Mouse (Mus musculus) heart, postnatal 10 days (tissue): Measurements from ENCODE around the gene Mindy2. TPM values are rescaled to one million over a fixed set of nuclear protein-coding genes. Genes with fewer than 3 reads are reported as not detected.
A peak's percentile ranks its signal among the peaks of the same experiment; 100 is the strongest.
"Not testable (repeated sequence)": the region's sequence is repeated elsewhere in the genome, so short reads cannot be mapped to it uniquely, and the experiment has no call there.

Experiments
- DNase-seq, 2 experiments: peaks; one replicate each; pipeline ENCODE4 v3.0.0; 2021
- intact Hi-C: fragments of 180-260 bp; cut with DNase I; formaldehyde crosslinking; loops from one replicate; pipeline ENCODE4 v1.15.1; 2025
- total RNA-seq, 2 experiments: library from RNA; stranded (reverse); gene quantifications; 2 replicates each; pipeline ENCODE4 v1.2.3; 2021

Gene Mindy2
- total RNA-seq, 2 experiments from 2014 or later, result 31.5 to 32.6 TPM

GRCm38 (mm10) chr9:70587171-70587570 is 69.8 kb downstream of the Mindy2 start:
- intact Hi-C loops, result no loop called here
- DNase-seq, result no peak

DNA sequence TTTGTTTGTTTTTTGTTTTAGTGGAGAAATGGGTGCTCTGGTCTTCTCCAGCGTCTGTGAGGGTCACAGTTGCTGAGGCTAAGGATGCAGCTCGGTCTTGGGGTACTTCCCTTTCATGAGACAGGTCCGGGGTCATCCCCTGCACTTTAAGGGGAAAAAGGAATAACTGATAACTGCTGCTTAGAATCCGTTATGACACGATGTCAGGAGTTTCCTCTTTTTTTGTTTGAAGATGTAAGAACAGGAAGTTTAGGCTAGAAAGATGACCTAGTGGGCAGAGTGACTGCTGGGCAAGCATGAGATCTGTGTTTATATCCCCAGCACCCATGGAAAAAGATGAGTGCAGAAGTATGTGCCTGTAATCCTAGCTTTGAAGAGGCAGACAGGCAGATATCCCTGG is 71.8 kb downstream of the Mindy2 start:
- no peak for DNase-seq
- intact Hi-C loops, result no loop called here

GRCm38 (mm10) chr9:70584641-70585040 is 72.3 kb downstream of the Mindy2 start:
- intact Hi-C loops, result no loop called here
- no peak for DNase-seq

- DNase-seq, result no peak
- intact Hi-C loops, result no loop called here
These were observed 76.0 kb downstream of the Mindy2 start for GRCm38 (mm10) chr9:70580956-70581355.

DNA sequence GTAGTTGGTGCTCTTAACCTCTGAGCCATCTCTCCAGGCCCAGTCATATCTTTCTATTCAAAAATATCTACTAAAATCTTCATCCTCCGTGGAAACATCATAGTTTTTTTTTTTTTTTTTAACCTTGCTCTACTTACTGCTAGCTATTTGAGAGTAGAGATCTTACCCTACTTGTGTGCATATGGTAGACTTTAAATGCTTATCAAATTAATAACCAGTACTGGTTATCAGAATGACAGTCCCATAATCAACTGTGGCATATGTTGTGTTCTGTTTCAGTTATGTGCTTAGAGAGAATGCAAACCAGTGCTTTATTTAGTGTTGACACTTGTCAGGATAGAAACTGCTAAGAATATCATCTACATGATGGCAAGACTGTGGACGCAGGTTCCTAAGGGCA is 78.9 kb downstream of the Mindy2 start:
- intact Hi-C loops, result no loop called here

DNA sequence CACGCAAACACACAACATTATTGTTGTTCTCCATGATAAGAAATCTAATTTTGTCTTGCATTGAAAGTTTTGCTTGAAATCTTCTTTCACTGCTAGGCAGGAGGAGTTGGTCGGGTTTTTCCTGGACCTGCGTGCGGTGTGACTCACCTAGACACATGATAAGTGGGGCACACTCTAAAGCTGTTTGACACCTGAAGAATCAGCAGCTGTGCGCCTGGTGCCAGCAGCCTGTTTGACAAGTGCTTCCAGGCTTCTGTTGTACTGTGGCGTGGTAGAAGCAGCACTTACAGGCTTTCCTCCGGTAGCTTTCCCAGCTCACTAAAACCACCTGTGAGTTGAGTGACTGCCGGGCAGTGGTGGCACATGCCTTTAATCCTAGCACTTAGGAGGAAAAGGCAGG is 86.6 kb downstream of the Mindy2 start:
- intact Hi-C loops, result no loop called here
- DNase-seq, result no peak

More for the DNA sequence above, 78.9 kb downstream of the Mindy2 start:
- DNase-seq, result no peak

GRCm38 (mm10) chr9:70567651-70568050 is 89.3 kb downstream of the Mindy2 start:
- no peak for DNase-seq

DNA sequence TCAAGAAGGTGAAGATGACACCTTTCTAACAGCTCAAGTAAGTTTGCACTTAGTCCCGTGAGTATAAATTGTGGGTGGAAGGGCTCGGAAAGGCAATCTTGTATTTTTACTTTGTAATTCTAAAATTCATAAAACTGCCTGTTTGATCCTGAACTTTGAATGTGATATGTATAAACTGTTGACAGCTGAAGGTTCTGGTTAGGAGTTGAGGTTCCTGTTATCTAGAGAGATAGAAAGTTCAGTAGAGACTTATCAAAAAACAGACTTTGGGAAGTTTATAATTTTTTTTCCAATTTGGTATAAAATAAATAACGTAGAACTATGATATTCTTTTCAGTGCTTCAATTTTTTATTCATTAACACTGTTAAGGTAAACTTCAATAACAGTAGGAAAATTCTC is 94.1 kb downstream of the Mindy2 start:
- no peak for DNase-seq
- intact Hi-C loops, result no loop called here

More at GRCm38 (mm10) chr9:70567651-70568050, 89.3 kb downstream of the Mindy2 start:
- intact Hi-C loops, result loop anchor here (5.0 kb wide), 1 partner anchor 150 kb away; no protein-coding TSS in a partner anchor

DNA sequence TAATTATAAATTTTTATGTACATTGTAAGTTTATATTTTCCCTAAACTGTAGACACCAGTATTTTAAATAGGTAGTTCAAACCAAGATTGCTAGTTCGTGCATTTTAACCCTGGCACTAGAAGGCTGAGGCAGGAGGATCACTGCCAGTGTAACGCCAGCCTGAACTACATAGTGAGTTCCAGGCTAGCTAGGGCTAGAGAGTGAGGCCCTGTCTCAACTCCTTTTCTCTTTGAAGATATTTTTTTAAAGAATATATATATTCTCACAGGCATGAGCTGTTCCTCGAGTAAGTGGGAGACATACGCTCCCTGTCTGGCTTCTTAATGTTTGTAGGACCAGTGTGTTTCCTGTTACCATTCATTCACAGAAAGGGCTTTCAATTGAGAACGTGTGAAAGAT is 100.2 kb downstream of the Mindy2 start:
- intact Hi-C loops, result no loop called here

DNA sequence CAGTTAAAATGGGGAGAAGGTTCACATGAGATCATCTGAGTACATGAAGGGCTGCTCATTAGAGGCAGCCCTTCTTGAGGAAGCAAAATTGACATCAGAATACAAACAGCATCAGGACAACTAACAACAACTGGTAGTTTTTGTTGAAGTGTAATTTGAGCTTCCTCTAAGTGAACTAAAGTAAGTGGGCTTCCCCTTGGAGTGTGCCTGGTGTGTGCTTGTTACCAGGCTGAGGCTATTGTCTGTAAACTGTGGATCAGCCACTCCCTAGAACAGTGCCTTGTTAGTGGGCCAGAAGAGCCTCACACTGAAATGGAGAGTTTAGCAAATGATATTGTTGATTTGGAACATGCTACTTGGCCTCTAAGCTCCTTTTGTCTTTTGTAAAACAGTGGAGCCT is 101.5 kb downstream of the Mindy2 start:
- no peak for DNase-seq
- intact Hi-C loops, result no loop called here

More for the DNA sequence above, 100.2 kb downstream of the Mindy2 start:
- no peak for DNase-seq

GRCm38 (mm10) chr9:70552233-70552632 is 104.7 kb downstream of the Mindy2 start:
- DNase-seq, intact Hi-C loops: not testable (repeated sequence)

DNA sequence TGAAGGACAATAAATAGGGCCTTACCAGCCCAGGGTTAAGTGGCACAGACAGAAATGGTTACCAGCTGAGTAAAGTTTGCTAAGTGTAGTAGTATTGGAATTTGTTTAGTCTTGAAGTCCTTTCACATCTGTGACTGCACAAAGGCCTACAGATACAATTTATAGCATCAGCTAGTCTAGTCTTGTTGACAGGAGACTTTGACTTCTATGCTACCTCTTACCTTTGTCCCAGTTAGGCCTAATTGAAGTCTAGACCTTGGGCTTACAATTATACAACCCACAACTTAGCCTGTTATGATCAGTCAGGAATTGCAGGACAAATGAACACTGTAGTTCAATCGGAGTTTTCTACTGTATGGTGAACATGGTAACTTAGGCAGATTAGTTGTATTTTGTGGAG is 105.5 kb downstream of the Mindy2 start:
- intact Hi-C loops, result no loop called here
- DNase-seq, result peak in 1 of 2 experiments; percentile 12

Other genes starting within 250 kb of the Mindy2 start
- gene Ccnb2, start 235.6 kb downstream of the Mindy2 start, total RNA-seq, result 10 to 100 TPM; 22.0 to 22.2 TPM
- gene Rnf111, start 153.4 kb downstream of the Mindy2 start, total RNA-seq, result 10 to 100 TPM; 29.8 to 33.2 TPM
- 10 to 100 TPM; 30.7 to 30.8 TPM for gene Sltm, start 114.4 kb downstream of the Mindy2 start, total RNA-seq
- under 1 TPM; 0.74 to 0.93 TPM for gene Gm10642, start 923 bp downstream of the Mindy2 start, total RNA-seq
- 10 to 100 TPM; 66.0 to 80.3 TPM for gene Adam10, start 21.8 kb upstream of the Mindy2 start, total RNA-seq